Mouse (Mus musculus): Measurements from ENCODE around the gene Eml1. TPM values are rescaled to one million over a fixed set of nuclear protein-coding genes. Genes with fewer than 3 reads are reported as not detected.

Gene Eml1
- polyA plus RNA-seq, 1 experiment, result not detected

DNA sequence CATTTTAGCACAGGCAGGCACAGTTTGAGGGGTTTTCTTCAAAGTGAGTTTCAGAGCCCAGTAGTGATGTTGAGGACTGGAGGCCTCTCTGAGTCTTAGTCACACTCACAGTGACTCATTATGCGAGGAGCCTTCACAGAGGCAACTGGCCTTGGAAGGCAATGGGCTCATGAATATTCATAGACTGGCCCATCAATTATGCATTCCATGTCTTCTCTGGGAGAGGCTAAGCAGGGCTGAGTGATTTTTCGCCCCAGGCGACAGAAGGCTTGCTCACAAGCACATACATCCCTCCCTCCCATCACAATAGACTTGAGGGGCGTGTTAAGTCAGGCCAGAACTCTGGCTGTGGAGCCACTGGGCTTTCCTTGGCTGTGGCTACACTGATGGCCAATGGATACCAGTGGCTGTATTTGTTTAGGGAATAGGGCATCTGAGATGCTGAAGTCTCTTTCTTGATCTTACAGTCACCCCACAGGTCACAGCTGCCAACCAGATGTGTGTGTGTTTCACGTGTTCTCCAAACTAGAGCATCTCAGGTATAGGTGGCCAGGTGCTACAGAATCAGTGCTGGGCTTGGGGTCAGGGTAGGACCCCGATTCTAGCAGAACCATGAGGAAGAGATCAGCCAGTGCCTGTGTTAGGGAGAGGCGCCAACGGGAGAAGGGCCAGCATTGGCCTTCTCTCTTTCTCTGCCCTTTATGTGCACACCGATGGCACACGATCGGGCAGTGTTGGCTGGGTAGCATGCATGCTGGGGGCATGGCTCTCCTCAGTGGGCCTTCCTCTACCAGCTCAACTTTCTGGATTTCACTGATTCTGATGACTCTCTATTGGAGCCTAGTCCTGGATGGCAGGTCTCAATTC lies 25.6 kb downstream of the Eml1 start:
- TF ChIP-seq GATA1 (IDR thresholded peaks at IDR 0.05; ENCODE audit: low read length), result no peak

DNA sequence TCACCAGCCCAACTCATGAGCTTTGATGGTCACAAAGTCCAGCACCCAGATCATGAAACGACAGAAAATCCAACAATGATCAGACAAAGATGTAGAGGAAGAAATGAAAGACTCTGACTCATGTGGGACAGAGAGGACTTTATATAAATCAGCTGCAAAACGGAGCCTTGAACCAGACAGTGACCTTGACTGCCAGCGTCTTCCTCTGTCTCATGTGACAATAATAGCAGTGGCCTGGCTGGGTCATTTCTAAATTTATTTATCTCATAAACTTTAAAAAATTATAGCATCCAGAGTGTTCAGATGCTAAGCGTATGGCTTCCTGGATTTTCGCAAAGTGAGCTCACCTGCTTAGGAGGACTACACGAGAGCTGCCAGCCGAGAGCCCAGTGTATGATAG lies 27.9 kb downstream of the Eml1 start:
- no peak for TF ChIP-seq GATA1 (IDR thresholded peaks at IDR 0.05; ENCODE audit: low read length)

DNA sequence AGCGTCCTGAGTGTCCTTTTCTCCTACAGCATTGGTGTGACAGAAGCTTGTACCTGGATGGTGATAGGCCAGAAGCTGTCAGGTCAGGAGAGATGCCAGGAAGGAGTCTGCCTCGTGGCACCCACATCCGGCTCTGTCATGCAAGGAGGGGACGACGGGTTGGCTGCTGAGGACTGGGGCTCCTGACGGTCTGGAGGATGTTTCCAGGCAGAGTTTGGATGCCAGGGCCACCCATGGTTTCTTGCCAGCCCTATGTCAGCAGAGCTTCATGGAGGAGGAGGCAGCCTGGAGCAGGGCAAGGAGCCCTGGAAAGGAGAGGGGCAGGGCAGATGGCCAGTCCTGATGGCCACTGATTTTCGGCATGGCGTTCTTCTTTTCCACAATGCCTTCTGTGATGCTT lies 28.4 kb downstream of the Eml1 start:
- TF ChIP-seq GATA1 (IDR thresholded peaks at IDR 0.05; ENCODE audit: low read length), result no peak

DNA sequence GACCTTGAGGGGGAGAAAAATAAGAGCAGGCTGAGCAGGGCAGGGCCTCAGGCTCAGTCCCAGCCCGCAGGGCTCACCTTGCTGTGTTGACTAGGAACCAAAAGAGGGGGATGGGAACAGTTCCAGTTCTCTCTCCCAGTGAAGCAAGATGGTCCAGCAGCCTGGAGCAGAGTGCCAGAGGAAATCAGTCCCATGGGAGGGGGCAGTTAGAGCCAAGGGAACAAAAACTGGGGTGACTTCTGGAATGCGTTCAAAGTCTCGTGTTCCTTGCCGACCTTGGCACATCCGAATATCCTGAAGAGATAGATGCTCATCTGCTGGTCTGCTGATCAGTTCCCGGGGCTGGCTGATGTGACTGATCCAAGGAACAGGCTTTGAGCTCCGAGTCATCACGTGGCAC lies 30.2 kb downstream of the Eml1 start:
- TF ChIP-seq GATA1 (IDR thresholded peaks at IDR 0.05; ENCODE audit: low read length), result no peak

DNA sequence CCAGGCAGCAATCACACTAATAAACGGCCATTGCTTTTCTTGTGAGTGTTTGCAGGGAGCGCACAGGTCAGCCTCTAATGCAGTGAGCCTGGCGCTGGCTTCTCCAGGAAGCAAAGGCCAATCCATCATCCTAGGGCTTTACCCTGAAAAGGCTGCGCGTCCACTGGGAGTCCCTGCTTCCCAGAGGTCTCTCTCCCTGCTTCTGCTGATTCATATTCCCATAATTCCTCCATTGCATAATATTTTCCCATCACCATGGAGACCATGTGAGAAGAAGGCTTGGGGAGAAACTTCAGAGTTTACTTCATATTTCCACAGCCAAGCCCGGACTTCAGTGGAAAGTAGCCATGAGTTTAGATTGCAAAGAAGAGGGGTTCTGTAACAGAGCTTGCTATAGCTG lies 33.2 kb downstream of the Eml1 start:
- no peak for TF ChIP-seq GATA1 (IDR thresholded peaks at IDR 0.05; ENCODE audit: low read length)

DNA sequence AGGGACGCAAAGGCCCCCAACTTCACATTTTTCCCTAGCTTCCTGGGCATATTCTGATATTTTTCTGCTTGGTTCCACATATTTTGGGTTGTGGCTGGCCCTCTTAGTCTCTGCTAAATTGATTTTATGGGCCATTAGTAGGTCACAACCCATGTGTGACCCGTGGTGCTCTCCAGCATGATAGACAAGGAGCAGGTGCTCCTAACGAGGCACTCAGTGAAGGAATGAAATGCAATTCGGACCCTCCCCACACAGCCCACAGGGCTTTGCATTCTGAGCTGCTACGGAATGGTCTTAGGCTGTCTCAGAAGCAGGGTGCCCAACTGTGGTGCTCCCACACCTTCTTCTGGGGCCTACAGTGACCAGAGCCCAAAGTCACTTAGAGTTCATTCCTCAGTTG lies 38.3 kb downstream of the Eml1 start:
- no peak for TF ChIP-seq GATA1 (IDR thresholded peaks at IDR 0.05; ENCODE audit: low read length)

DNA sequence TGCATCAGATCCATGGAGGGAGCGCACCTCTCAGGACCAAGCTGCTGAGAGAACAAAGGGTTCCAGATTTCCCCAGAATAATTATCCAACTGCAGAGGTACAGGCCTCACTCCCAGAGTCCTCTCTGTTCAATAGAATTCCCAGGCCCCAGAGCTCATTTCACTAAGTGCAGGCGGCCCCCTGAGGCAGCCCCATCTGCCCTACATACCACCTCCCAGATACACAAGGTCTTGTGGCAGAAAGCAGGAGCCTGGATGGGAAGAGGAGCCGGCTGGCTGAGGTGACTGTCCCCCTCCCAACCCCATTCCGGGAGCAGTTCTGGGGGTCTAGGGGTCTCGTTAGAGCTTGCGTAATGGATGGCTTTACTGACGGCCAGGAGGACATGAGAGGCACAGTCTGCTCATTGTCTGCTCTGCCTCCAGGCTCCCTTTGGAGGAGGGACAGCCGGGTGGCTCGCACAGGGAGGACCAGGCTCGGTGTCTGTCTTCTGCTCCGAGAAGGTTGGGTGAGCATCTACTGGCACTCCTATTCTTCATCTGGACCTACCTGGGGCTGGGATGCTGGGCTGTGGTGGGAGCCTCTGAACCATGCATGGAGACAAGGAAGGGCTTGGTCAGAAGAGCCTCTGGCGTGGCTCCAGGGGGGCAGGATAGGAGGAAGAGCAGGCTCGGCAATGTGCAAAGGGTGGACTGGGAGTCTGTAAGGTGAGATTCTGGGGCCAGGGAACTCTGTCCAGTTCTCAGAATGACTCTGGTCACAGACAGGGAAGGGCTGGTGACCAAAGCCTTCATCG lies 39.9 kb downstream of the Eml1 start:
- TF ChIP-seq GATA1 (IDR thresholded peaks at IDR 0.05; ENCODE audit: low read length), result no peak

DNA sequence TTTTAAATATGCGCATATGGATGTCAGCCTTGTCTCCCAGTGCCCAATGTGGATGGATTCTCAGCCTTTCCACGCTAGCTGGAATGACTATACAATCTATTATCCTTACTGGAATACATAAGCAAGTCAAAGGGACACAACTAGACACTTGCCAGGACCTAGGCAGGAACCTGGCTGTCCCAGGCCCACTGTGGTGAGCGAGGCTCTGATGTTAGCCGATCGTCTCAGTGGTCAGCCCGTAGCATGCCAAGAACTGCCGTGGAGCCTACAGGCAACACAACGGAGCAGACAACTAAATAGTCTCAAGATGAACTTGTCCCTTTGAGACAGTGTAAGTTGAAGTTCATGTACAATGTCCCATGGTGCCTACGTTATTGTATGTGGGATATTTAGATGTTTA lies 44.2 kb downstream of the Eml1 start:
- no peak for TF ChIP-seq GATA1 (IDR thresholded peaks at IDR 0.05; ENCODE audit: low read length)

DNA sequence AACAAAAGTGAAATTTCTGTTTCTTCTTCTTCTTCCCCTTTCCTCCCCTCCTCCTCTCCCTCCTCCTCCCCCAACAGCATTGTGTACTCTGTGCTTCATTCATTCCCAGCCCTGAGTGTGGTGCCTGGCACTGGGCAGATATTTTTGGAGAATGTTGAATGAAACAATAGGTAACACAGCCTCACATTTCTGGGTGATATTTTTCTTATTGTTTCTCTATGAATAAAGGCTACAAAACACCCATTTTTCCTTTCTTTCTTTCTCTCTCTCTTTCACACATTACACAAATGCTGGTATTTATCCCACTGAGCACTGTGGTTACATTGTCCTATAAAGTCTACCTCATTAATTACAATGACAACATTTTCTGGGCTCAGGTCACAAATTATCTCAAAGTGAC lies 48.8 kb downstream of the Eml1 start:
- TF ChIP-seq GATA1 (IDR thresholded peaks at IDR 0.05; ENCODE audit: low read length), result no peak

DNA sequence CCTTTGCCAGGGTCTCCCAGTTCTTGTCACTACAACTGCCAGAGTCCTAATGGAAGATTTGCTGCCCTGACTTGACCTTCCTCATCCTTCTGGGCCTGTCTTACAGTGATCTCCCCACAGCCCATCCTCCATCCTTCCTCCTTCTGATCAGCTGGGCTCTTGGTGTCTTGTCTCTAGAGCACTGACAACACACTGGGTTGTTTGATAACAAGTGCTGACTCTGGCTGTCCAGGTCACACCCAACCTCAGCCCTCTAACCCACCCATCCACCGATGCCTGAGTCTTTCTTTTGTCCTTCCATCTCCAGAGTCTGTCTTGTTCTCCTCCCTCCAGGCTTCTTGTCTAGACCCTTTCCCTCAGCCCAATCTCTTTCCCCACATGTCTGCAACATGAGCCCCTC lies 50.7 kb downstream of the Eml1 start:
- no peak for TF ChIP-seq GATA1 (IDR thresholded peaks at IDR 0.05; ENCODE audit: low read length)

DNA sequence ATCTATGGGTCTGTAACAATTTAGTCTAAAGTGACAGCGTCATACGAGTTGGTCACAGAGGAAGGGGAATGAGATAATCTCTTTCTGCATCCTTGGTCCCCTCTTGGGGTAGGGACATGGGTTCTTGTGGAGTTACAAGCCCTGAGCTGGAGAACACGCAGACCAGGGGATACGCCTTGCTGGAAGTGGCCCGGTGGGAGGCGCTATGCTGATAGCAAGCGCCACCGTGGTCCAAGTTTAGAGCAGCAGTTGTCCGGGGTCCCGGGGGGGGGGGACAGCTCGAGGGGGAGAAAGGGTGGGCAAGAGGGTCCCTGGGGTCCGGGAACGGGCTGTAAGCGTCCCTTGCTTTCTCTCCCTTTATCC lies 51.7 kb downstream of the Eml1 start:
- no peak for TF ChIP-seq GATA1 (IDR thresholded peaks at IDR 0.05; ENCODE audit: low read length)

DNA sequence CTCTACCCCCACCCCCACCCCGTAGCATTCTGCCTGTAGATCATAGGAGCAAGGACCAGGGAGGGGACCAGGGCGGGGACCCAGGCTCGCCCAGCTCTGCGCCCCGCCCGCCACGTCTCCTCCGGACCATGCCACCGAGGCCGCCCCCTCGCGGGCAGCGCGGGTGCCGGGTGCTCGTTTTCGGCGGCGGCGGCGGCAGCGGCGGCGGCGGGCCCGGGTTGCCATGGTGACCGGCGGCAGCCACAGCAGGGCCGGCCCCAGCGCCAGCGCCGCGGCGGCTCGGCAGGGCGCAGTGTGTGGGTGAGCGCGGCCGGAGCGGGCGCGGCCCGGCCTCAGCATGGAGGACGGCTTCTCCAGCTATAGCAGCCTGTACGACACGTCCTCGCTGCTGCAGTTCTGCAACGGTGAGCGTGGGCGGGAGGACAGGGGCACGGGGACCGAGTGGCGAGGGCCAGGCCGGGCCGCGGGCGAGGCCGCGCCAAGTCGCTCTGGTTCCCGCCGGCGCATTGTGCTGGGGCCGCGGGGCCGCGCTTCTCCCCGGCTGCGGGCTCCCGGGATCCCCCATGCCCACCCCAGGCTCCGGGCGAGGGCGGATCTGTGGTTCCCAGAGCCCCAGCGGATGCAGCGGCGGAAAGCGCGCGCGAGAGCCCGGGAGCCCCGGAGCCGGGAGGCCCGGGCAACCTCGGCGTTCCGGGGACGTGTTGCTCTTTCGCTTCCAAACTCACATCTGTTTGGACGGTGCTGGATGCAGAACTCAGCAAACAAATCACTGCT lies 52.3 kb downstream of the Eml1 start:
- no peak for TF ChIP-seq GATA1 (IDR thresholded peaks at IDR 0.05; ENCODE audit: low read length)

DNA sequence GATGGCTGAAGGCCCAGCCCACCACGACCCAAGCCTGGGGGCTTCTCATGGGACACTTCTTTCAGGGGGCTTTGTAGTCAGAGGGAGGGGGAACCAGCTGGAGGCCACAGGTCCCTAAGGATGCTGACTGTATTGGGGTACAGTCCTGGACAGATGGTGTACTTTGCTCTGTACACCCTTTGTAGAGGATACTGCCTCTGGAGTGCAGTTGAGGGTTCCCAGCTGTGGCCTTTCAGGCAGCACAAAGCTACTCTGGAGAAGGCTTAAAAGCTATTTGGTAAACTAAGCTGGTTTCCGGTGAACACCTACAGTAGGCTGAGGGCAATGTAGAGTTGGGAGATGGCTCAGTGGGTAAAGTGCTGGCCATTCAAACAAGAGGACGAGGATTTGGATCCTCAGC lies 60.2 kb downstream of the Eml1 start:
- no peak for TF ChIP-seq GATA1 (IDR thresholded peaks at IDR 0.05; ENCODE audit: low read length)

DNA sequence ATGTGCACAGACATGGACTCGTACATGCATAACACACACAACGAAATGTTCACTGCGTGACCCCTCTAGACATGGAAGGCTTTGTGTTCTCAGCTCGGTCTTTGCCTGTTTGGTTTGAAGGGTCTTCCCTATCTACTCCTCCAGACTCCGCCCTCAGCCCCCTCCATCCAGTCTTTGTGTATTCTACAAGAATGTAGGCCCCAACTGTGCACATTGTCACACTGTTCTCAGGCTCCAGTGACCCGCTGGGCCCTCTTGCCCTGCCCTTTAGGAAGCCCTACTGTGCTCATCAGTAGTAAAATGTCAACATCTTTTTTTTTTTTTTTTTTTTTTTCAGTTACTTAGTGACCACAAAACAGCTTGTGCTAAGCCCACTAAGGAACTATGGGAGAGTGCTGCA lies 61.0 kb downstream of the Eml1 start:
- no peak for TF ChIP-seq GATA1 (IDR thresholded peaks at IDR 0.05; ENCODE audit: low read length)

DNA sequence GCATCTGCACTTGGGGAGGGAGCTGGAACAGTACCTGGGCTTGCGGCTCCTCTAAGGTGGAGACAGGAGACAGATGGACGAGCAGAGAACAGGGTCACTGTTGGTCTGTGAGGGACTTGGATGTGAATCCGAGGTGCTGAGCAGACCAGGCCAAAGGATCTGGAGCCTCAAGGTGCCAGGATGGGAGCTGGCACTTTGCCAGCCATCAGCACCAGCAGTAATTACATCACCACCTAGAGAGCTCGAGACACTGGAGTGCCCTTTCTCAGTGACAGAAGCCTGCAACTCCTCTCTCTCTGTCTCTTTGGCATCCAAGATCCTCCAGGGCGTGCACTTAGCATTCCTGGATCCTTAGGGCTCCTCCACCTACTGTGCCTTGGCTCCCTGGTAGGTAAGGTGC lies 61.8 kb downstream of the Eml1 start:
- no peak for TF ChIP-seq GATA1 (IDR thresholded peaks at IDR 0.05; ENCODE audit: low read length)

DNA sequence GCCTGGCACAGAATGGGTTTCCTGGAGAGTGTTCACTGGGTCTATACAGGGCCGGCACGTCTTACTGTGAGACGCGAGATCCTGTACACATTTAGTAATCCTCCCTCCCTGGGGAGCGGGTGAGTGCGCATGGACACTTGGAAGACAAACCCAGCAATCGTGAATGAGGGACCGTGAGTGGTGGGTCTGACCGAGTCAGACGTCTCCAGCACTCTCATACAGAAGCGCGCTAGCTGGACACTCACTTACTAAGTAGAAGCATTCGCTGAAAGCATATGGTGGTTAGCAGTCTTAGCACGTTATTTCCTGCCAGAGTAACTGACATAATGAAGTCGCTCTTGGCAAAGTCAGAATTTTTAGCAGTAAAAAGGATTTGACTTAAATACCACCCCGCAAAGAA lies 62.3 kb downstream of the Eml1 start:
- no peak for TF ChIP-seq GATA1 (IDR thresholded peaks at IDR 0.05; ENCODE audit: low read length)

Measured in G1E-ER4 (cell line).